Mouse (Mus musculus): ENCODE measurements around the gene Nsg2. TPM values are rescaled to one million over a fixed set of nuclear protein-coding genes. Genes with fewer than 3 reads are reported as not detected.

Gene Nsg2
- polyA plus RNA-seq, 1 experiment: 1.7 TPM

DNA sequence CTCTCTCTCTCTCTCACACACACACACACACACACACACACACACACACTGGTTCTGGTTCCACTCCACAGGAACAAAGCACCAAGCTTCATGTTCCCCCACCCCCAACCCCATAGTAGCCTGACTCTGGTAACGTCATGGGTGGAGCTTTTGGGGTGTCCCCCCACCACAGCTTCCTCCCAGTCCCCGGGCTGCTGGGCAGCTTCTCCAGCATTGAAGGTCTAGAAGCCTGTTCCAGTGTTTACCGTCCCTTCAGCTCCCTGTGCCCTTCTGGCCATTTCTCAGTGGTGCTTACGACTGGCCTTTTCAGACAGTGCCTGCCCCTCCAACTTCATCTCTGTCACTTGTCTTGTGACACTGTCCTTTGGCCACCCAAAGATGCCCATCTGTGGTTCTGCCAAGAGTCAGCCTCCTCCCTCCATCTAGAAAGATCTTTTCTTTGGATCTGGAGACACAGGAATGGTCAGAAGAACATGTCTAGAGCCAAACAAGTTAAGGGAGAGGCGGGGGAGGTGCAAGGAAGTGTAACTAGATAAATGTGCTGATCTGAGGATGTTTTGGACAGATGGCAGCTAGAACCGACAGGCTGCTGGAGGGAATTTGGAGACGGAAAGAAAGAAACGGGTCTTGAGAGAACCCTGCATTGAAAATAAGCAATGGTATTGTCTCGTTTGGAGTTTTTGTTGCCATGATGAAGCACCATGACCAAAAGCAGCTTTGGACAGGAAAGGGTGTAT is 11.8 kb downstream of the Nsg2 start:
- no peak overlapping the region for H3K4me3 ChIP-seq (replicated peaks; ENCODE audit: extremely low read depth, low read depth, low read length)
- TF ChIP-seq CTCF (IDR thresholded peaks at IDR 0.05; ENCODE audit: insufficient read depth, low read length) (no peak), POLR2A (IDR thresholded peaks at IDR 0.05; ENCODE audit: borderline replicate concordance, extremely low read depth, low read depth, low read length) (no peak)
- no peaks in the 10 kb centered on the region for H3K4me1 ChIP-seq (ENCODE audit: control insufficient read depth, insufficient read depth, low read length)
- 35% methylated on average over 9 of the region's 9 CpGs for whole genome bisulfite sequencing
- DNase-seq: no peak

- DNase-seq: no peak
- Histone ChIP-seq H3K4me3 (replicated peaks; ENCODE audit: extremely low read depth, low read depth, low read length) (no peak overlapping the region), H3K4me1 (ENCODE audit: control insufficient read depth, insufficient read depth, low read length) (no peaks in the 10 kb centered on the region)
- 81% methylated on average over 4 of the region's 4 CpGs for WGBS
- TF ChIP-seq POLR2A (IDR thresholded peaks at IDR 0.05; ENCODE audit: borderline replicate concordance, extremely low read depth, low read depth, low read length) (no peak), CTCF (IDR thresholded peaks at IDR 0.05; ENCODE audit: insufficient read depth, low read length) (no peak)
Measured at GRCm38 (mm10) chr11:32013014-32013427, 12.8 kb downstream of the Nsg2 start.

GRCm38 (mm10) chr11:32013561-32013960 is 13.3 kb downstream of the Nsg2 start:
- Histone ChIP-seq H3K4me1 (ENCODE audit: control insufficient read depth, insufficient read depth, low read length) (no peaks in the 10 kb centered on the region), H3K4me3 (replicated peaks; ENCODE audit: extremely low read depth, low read depth, low read length) (no peak overlapping the region)
- WGBS: 76% methylated on average over 1 of the region's 1 CpGs
- no peak for DNase-seq
- TF ChIP-seq CTCF (IDR thresholded peaks at IDR 0.05; ENCODE audit: insufficient read depth, low read length) (no peak), POLR2A (IDR thresholded peaks at IDR 0.05; ENCODE audit: borderline replicate concordance, extremely low read depth, low read depth, low read length) (no peak)

GRCm38 (mm10) chr11:32018201-32018600 is 17.9 kb downstream of the Nsg2 start:
- no peak overlapping the region for H3K4me3 ChIP-seq (replicated peaks; ENCODE audit: extremely low read depth, low read depth, low read length)
- TF ChIP-seq POLR2A (IDR thresholded peaks at IDR 0.05; ENCODE audit: borderline replicate concordance, extremely low read depth, low read depth, low read length) (no peak), CTCF (IDR thresholded peaks at IDR 0.05; ENCODE audit: insufficient read depth, low read length) (no peak)
- H3K4me1 ChIP-seq (ENCODE audit: control insufficient read depth, insufficient read depth, low read length): no peaks in the 10 kb centered on the region
- DNase-seq: no peak
- WGBS: 65% methylated on average over 4 of the region's 4 CpGs

DNA sequence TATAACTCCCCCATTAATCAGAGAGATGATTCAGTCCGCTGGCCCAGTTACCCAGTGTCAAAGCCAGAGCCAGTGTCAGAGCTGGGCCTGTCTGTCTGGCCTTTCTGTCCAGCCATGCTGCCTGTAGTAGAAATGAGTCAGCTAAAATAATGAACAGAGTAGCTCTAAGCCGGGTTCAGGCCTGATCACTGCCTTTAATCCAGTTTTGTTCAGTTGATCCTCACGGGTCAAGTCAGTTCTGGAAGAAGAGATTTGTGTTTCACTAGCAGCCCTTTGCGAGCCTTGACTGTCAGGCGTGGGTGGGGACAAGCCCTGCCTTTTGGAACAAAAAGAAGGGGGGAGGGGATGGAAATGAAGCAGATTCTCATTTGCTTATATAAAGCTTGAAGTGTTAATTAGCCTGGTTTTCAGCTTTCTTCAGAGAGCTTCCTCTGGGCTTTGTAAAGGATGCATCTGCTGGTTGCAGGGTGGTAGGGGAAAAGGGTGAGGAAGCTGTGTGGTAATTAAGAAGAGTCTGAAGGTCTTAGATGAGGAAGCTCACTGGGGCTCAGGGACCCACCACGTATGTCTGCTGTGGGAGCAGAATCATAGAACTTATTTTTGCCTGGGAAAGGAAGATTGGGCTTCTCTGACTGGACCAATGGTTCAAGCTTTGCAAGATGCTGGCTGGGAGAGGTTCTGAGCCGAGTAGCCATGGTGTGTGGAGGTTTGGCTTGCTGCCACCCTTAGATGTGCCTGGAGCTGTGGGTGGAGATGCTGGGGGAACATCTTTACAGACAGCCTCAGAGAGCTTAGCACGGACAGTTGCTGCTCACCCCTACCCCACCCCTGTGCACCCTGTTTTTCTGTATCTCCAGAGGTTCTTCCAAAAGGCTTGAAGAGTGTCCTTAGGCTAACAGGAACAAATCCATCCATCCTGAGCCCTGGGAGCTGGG is 20.0 kb downstream of the Nsg2 start:
- Histone ChIP-seq H3K4me3 (replicated peaks; ENCODE audit: extremely low read depth, low read depth, low read length) (no peak overlapping the region), H3K4me1 (ENCODE audit: control insufficient read depth, insufficient read depth, low read length) (no peaks in the 10 kb centered on the region)
- WGBS: 36% methylated on average over 8 of the region's 8 CpGs
- no peak for DNase-seq
- TF ChIP-seq CTCF (IDR thresholded peaks at IDR 0.05; ENCODE audit: insufficient read depth, low read length) (no peak), POLR2A (IDR thresholded peaks at IDR 0.05; ENCODE audit: borderline replicate concordance, extremely low read depth, low read depth, low read length) (no peak)

- TF ChIP-seq CTCF (IDR thresholded peaks at IDR 0.05; ENCODE audit: insufficient read depth, low read length) (no peak), POLR2A (IDR thresholded peaks at IDR 0.05; ENCODE audit: borderline replicate concordance, extremely low read depth, low read depth, low read length) (no peak)
- WGBS: 56% methylated on average over 5 of the region's 5 CpGs
- H3K4me3 ChIP-seq (replicated peaks; ENCODE audit: extremely low read depth, low read depth, low read length): no peak overlapping the region
- DNase-seq: no peak
- no peaks in the 10 kb centered on the region for H3K4me1 ChIP-seq (ENCODE audit: control insufficient read depth, insufficient read depth, low read length)
Measured at GRCm38 (mm10) chr11:32026634-32027033, 26.4 kb downstream of the Nsg2 start.

DNA sequence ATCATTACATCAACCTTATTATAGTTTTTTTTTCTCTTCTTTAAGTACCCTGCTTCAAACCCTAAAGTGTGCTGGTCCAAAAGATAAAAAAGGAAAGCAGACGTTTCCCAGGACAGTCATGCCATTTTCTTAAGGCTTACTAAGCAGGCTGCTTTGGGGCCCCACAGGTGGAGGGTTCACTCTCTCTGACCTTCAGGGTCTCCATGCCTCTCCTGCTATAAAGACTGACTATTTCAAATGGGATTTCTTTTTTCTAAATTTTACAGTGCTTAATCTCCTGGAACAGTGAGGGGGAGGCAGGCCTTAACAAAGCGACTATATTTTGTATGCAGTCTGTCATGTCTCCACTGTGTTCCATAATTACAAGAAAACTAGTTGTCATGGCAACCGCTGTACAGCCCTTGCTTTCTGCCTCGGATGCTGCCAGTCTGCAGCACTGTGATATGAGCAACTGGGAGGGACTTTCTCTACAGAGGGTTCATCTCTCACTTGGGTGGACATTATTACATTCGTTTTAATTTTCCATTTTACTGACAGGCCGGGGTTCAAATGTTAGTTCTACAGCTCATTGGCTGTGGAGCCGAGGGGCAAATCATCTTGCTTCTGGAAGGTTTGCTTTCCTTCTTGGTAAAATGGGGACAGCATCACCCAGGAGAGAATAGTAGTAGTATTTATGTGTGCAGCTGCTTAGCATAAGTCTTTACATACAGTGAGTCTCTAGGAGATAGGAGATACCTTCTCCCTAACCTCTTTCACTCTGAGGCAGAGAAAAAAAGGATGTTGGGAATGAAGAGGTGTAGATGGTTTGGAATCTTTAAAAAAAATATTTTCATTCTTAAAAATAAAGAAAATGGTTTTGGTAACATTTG is 27.4 kb downstream of the Nsg2 start:
- no peak overlapping the region for H3K4me3 ChIP-seq (replicated peaks; ENCODE audit: extremely low read depth, low read depth, low read length)
- TF ChIP-seq POLR2A (IDR thresholded peaks at IDR 0.05; ENCODE audit: borderline replicate concordance, extremely low read depth, low read depth, low read length) (no peak), CTCF (IDR thresholded peaks at IDR 0.05; ENCODE audit: insufficient read depth, low read length) (no peak)
- DNase-seq: no peak
- H3K4me1 ChIP-seq (ENCODE audit: control insufficient read depth, insufficient read depth, low read length): no peaks in the 10 kb centered on the region
- WGBS: 70% methylated on average over 7 of the region's 7 CpGs

DNA sequence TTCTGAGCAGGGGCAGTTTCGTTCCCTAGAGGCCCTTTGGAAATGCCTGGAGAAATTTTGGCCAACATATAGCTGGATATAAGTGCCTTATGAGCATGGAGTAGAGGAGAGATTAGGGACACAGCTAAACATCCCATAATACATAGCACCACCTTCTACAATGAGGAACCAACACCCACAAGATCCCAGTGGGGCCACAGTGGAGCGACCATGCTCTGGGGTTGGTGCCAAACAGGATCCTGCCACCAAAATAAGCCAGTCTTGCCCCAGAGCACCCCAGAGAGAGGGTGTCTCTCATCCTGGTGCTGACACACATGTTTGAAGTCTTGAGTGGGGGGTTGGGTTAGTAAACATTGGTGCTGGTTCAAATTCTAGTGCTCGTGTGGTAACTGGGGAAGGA is 28.3 kb downstream of the Nsg2 start:
- TF ChIP-seq POLR2A (IDR thresholded peaks at IDR 0.05; ENCODE audit: borderline replicate concordance, extremely low read depth, low read depth, low read length) (no peak), CTCF (IDR thresholded peaks at IDR 0.05; ENCODE audit: insufficient read depth, low read length) (no peak)
- WGBS: 72% methylated on average over 3 of the region's 3 CpGs
- no peaks in the 10 kb centered on the region for H3K4me1 ChIP-seq (ENCODE audit: control insufficient read depth, insufficient read depth, low read length)
- no peak for DNase-seq
- H3K4me3 ChIP-seq (replicated peaks; ENCODE audit: extremely low read depth, low read depth, low read length): no peak overlapping the region

DNA sequence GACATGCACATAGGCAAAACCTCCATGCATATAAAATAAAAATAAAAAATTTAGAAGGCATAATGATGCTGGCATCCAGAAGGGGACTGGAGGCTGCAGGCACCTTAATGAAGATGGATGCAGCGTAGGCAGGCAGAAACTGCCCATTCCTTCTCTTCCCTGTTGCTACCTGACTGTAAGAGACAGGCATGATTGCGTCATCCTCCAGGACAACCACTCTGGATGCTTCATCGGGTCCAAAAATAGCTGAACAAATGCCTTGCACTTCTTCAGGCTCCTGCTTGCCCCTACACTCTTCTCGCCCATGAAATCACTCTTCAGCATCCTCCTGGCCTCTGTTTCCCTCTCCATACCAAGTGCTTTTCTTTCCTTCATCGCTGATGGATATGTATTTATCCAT is 29.1 kb downstream of the Nsg2 start:
- H3K4me1 ChIP-seq (ENCODE audit: control insufficient read depth, insufficient read depth, low read length): no peaks in the 10 kb centered on the region
- DNase-seq: no peak
- H3K4me3 ChIP-seq (replicated peaks; ENCODE audit: extremely low read depth, low read depth, low read length): no peak overlapping the region
- 80% methylated on average over 5 of the region's 5 CpGs for WGBS
- no peak for TF ChIP-seq CTCF (IDR thresholded peaks at IDR 0.05; ENCODE audit: insufficient read depth, low read length)
- no peak for TF ChIP-seq POLR2A (IDR thresholded peaks at IDR 0.05; ENCODE audit: borderline replicate concordance, extremely low read depth, low read depth, low read length)
